Mouse (Mus musculus) CH12.LX (cell line): Measurements from ENCODE around the gene Tmem184a. TPM values are rescaled to one million over a fixed set of nuclear protein-coding genes. Genes with fewer than 3 reads are reported as not detected.

ENCODE experiments used
- DNase-seq: peaks from one replicate; pipeline ENCODE4 v3.0.0-alpha.2; 2013; ENCODE audit errors: extremely low read depth
- H3K27ac ChIP-seq: 2 replicates; pipeline ENCODE4 v1.5.1; 2012; ENCODE audit warnings: low read depth, mild to moderate bottlenecking, control low read depth, moderate library complexity; ENCODE audit not compliant: insufficient read depth
- H3K27me3 ChIP-seq: replicated peaks from 2 replicates; pipeline ENCODE3; 2012; ENCODE audit warnings: inconsistent platforms
- H3K36me3 ChIP-seq, 2 experiments: replicated peaks in 1 of 2; 2 replicates each; pipeline versions ENCODE3 to v1.6.1; 2012; ENCODE audit warnings: inconsistent platforms in 1 of 2, low read length in 1 of 2, mild to moderate bottlenecking in 1 of 2, mixed read lengths in 1 of 2, moderate library complexity in 1 of 2; ENCODE audit not compliant: control insufficient read depth in 1 of 2, insufficient read depth in 1 of 2
- H3K4me1 ChIP-seq, 2 experiments: 2 replicates each; pipeline ENCODE4 v1.6.1; 2012; ENCODE audit warnings: inconsistent platforms in 1 of 2, moderate library complexity in 1 of 2; ENCODE audit not compliant: insufficient read depth in 2 of 2, control insufficient read depth in 1 of 2
- H3K4me2 ChIP-seq: 2 replicates; pipeline ENCODE4 v1.6.1; 2012; ENCODE audit warnings: low read depth, mild to moderate bottlenecking, control low read depth; ENCODE audit not compliant: poor library complexity, insufficient read depth, severe bottlenecking
- H3K4me3 ChIP-seq, 3 experiments: fragments of 150-350 bp in 1 of 3; sonication (generic) in 1 of 3; replicated peaks in 1 of 3; 2 replicates each; pipeline versions ENCODE3 to v1.5.1; 2011 to 2012; ENCODE audit warnings: low read depth in 2 of 3, low read length in 2 of 3, mild to moderate bottlenecking in 2 of 3, moderate library complexity in 2 of 3, control low read depth in 1 of 3, improper control_type of control experiment in 1 of 3, inconsistent platforms in 1 of 3, mixed read lengths in 1 of 3; ENCODE audit not compliant: poor library complexity in 1 of 3
- H3K79me2 ChIP-seq: replicated peaks from 2 replicates; pipeline ENCODE4 v1.6.1; 2012; ENCODE audit warnings: mild to moderate bottlenecking, moderate library complexity; ENCODE audit not compliant: control insufficient read depth, poor library complexity, insufficient read depth, severe bottlenecking; ENCODE audit errors: extremely low read depth
- H3K9ac ChIP-seq: 2 replicates; pipeline ENCODE4 v1.6.1; 2012; ENCODE audit warnings: low read depth, mild to moderate bottlenecking, control low read depth, moderate library complexity; ENCODE audit not compliant: insufficient read depth
- H3K9me3 ChIP-seq: replicated peaks from 2 replicates; pipeline ENCODE3; 2012; ENCODE audit warnings: low read length, inconsistent platforms, mixed read lengths
- BHLHE40 ChIP-seq: IDR thresholded peaks from 2 replicates; pipeline ENCODE4 v1.6.1; 2011; ENCODE audit warnings: mild to moderate bottlenecking, low read depth, low read length, improper control_type of control experiment
- CHD2 ChIP-seq: IDR thresholded peaks from 2 replicates; pipeline ENCODE4 v1.6.1; 2011; ENCODE audit warnings: low read length, improper control_type of control experiment
- CTCF ChIP-seq, 2 experiments: IDR thresholded peaks in 1 of 2; conservative IDR thresholded peaks in 1 of 2; 2 replicates each; pipeline ENCODE4 v1.5.1; 2011 to 2012; ENCODE audit warnings: low read depth in 2 of 2, low read length in 2 of 2, improper control_type of control experiment in 1 of 2, inconsistent platforms in 1 of 2, mild to moderate bottlenecking in 1 of 2, moderate library complexity in 1 of 2
- E2F4 ChIP-seq: IDR thresholded peaks from 2 replicates; pipeline ENCODE4 v1.6.1; 2011; ENCODE audit warnings: low read depth, low read length, improper control_type of control experiment; ENCODE audit not compliant: insufficient replicate concordance
- ELF1 ChIP-seq: IDR thresholded peaks from 2 replicates; pipeline ENCODE4 v1.6.1; 2014; ENCODE audit warnings: low read depth, mild to moderate bottlenecking, inconsistent platforms, low read length, improper control_type of control experiment
- EP300 ChIP-seq: IDR thresholded peaks from 2 replicates; pipeline ENCODE4 v1.6.1; 2011; ENCODE audit warnings: low read length, improper control_type of control experiment
- ETS1 ChIP-seq: conservative IDR thresholded peaks from 2 replicates; pipeline ENCODE4 v1.6.1; 2012; ENCODE audit warnings: low read depth, mild to moderate bottlenecking, inconsistent platforms, low read length, improper control_type of control experiment, moderate library complexity
- HCFC1 ChIP-seq: IDR thresholded peaks from 2 replicates; pipeline ENCODE4 v1.6.1; 2012; ENCODE audit warnings: low read depth, mild to moderate bottlenecking, inconsistent platforms, low read length, improper control_type of control experiment
- IRF4 ChIP-seq: IDR thresholded peaks from 2 replicates; pipeline ENCODE4 v1.6.1; 2014; ENCODE audit warnings: low read depth, mild to moderate bottlenecking, inconsistent platforms, low read length, improper control_type of control experiment
- JUND ChIP-seq: conservative IDR thresholded peaks from 2 replicates; pipeline ENCODE4 v1.6.1; 2011; ENCODE audit warnings: low read depth, low read length, improper control_type of control experiment
- KAT2A ChIP-seq: IDR thresholded peaks from 2 replicates; pipeline ENCODE4 v1.6.1; 2012; ENCODE audit warnings: low read length, improper control_type of control experiment, inconsistent platforms; ENCODE audit not compliant: insufficient replicate concordance
- MAFK ChIP-seq: IDR thresholded peaks from 2 replicates; pipeline ENCODE4 v1.6.1; 2011; ENCODE audit warnings: low read length, improper control_type of control experiment; ENCODE audit not compliant: insufficient replicate concordance
- MXI1 ChIP-seq: IDR thresholded peaks from 2 replicates; pipeline ENCODE4 v1.6.1; 2011; ENCODE audit warnings: mild to moderate bottlenecking, low read depth, low read length, improper control_type of control experiment
- MYC ChIP-seq: IDR thresholded peaks from 2 replicates; pipeline ENCODE4 v1.6.1; 2011; ENCODE audit warnings: low read depth, mild to moderate bottlenecking, improper control_type of control experiment, low read length
- NELFE ChIP-seq: IDR thresholded peaks from 2 replicates; pipeline ENCODE4 v1.6.1; 2011; ENCODE audit warnings: low read depth, low read length, improper control_type of control experiment
- NRF1 ChIP-seq: IDR thresholded peaks from 2 replicates; pipeline ENCODE4 v1.6.1; 2014; ENCODE audit warnings: low read depth, mild to moderate bottlenecking, inconsistent platforms, low read length, improper control_type of control experiment, moderate library complexity
- POLR2AphosphoS2 ChIP-seq: IDR thresholded peaks from 2 replicates; pipeline ENCODE4 v1.6.1; 2011; ENCODE audit warnings: low read depth, low read length, improper control_type of control experiment
- RAD21 ChIP-seq: IDR thresholded peaks from 2 replicates; pipeline ENCODE4 v1.6.1; 2011; ENCODE audit warnings: low read depth, mild to moderate bottlenecking, low read length, improper control_type of control experiment, moderate library complexity
- RCOR1 ChIP-seq: conservative IDR thresholded peaks from 2 replicates; pipeline ENCODE4 v1.6.1; 2012; ENCODE audit warnings: low read depth, mild to moderate bottlenecking, inconsistent platforms, low read length, improper control_type of control experiment
- SIN3A ChIP-seq: IDR thresholded peaks from 2 replicates; pipeline ENCODE4 v1.6.1; 2012; ENCODE audit warnings: low read length, improper control_type of control experiment, inconsistent platforms
- SMC3 ChIP-seq: IDR thresholded peaks from 2 replicates; pipeline ENCODE4 v1.6.1; 2011; ENCODE audit warnings: low read depth, low read length, improper control_type of control experiment
- TBP ChIP-seq: conservative IDR thresholded peaks from 2 replicates; pipeline ENCODE4 v1.6.1; 2011; ENCODE audit warnings: low read depth, low read length, improper control_type of control experiment
- USF1 ChIP-seq: IDR thresholded peaks from 2 replicates; pipeline ENCODE4 v1.6.1; 2014; ENCODE audit warnings: low read depth, mild to moderate bottlenecking, inconsistent platforms, low read length, improper control_type of control experiment
- ZC3H11A ChIP-seq: IDR thresholded peaks from 2 replicates; pipeline ENCODE4 v1.6.1; 2012; ENCODE audit warnings: low read depth, mild to moderate bottlenecking, inconsistent platforms, low read length, improper control_type of control experiment
- ZMIZ1 ChIP-seq: IDR thresholded peaks from 2 replicates; pipeline ENCODE4 v1.6.1; 2012; ENCODE audit warnings: low read depth, mild to moderate bottlenecking, inconsistent platforms, low read length, improper control_type of control experiment
- ZNF384 ChIP-seq: IDR thresholded peaks from 2 replicates; pipeline ENCODE4 v1.6.1; 2012; ENCODE audit warnings: low read depth, low read length, improper control_type of control experiment, inconsistent platforms
- dilution Hi-C: fragments of 300-500 bp; cut with MboI; formaldehyde crosslinking; loops from 2 replicates; pipeline ENCODE4 v1.14.3; 2020; ENCODE audit warnings: low sequenced_read_pairs; ENCODE audit not compliant: extremely low pct_unique_long_range_greater_than_20kb, extremely low pct_ligation_motif_present
- in situ Hi-C: fragments of 300-500 bp; cut with MboI; formaldehyde crosslinking; loops from 3 replicates; pipeline ENCODE4 v1.14.3; 2019; ENCODE audit warnings: low sequenced_read_pairs, low pct_ligation_motif_present, low pct_unique_long_range_greater_than_20kb, mixed read lengths
- polyA plus RNA-seq: library from polyadenylated mRNA; unstranded; fragments of >175 nt; gene quantifications from 2 replicates; pipeline ENCODE4 v1.2.1, GENCODE M21; 2012; ENCODE audit warnings: low read depth; ENCODE audit not compliant: insufficient read length
- total RNA-seq, 2 experiments: library from RNA; depleted of rRNA; stranded (reverse); fragments of 300-350 nt in 1 of 2; fragments of >200 nt in 1 of 2; gene quantifications; 2 replicates each; pipeline ENCODE4 v1.2.3; 2012 to 2014

The Tmem184a gene
- total and polyA plus RNA-seq, 3 experiments, result 0.16 to 0.20 TPM; not detected in 1

GRCm38 (mm10) chr5:139791227-139792158 lies 28.2 kb downstream of the Tmem184a start, which contains the start of gene Mafk (continued):
- TF ChIP-seq ETS1 (peak; percentile 4; the same call in 1 of the 2 replicates), IRF4 (no peak; the same call in 1 of the 2 replicates), ZNF384 (no peak), NRF1 (no peak; the same call in 1 of the 2 replicates), NELFE (peak; percentile 87), KAT2A (no peak), E2F4 (no peak), SMC3 (no peak), ZMIZ1 (peak; percentile 74; the same call in 1 of the 2 replicates), MAFK (no peak), TBP (0 out of 2 replicates have a peak, but pooled peaks have one; percentile 18), POLR2AphosphoS2 (peak; percentile 61; the same call in 1 of the 2 replicates)
- TF ChIP-seq, all 38 proteins: peak for 15

GRCm38 (mm10) chr5:139789466-139789865 lies 30.3 kb downstream of the Tmem184a start:
- no peak overlapping the region for H3K27ac ChIP-seq
- dilution Hi-C loops, result no loop called here

GRCm38 (mm10) chr5:139781406-139781805 lies 38.3 kb downstream of the Tmem184a start:
- Histone ChIP-seq H3K36me3 (no peaks in the 10 kb centered on the region), H3K79me2 (no peaks in the 10 kb centered on the region), H3K4me2 (no peak overlapping the region), H3K9me3 (no peaks in the 10 kb centered on the region), H3K27ac (no peak overlapping the region), H3K4me1 (peaks cover 9 to 14% of the 10 kb centered on the region in 2 experiments), H3K27me3 (peaks cover 23% of the 10 kb centered on the region)
- in situ Hi-C loops, result no loop called here
- TF ChIP-seq EP300, result no peak
- no peak for TF ChIP-seq CHD2
- no peak for TF ChIP-seq RCOR1
- TF ChIP-seq BHLHE40, result no peak
- no peak for TF ChIP-seq MXI1
- no peak for TF ChIP-seq RAD21
- no peak for TF ChIP-seq USF1
- no peak for TF ChIP-seq IRF4
- no peak for TF ChIP-seq SIN3A
- TF ChIP-seq ZMIZ1, result no peak
- no peak for TF ChIP-seq HCFC1
- no peak for TF ChIP-seq JUND
- TF ChIP-seq E2F4, result no peak
- no peak for TF ChIP-seq NRF1
- no peak for TF ChIP-seq KAT2A
- no peak for TF ChIP-seq ZC3H11A
- no peak for TF ChIP-seq ELF1
- no peak for TF ChIP-seq MYC
- no peak for TF ChIP-seq MAFK
- TF ChIP-seq, all 38 proteins: peak for 0
- Histone ChIP-seq H3K4me3 (no peak overlapping the region), H3K9ac (no peak overlapping the region)
- no peak for DNase-seq
- dilution Hi-C loops, result no loop called here

More at GRCm38 (mm10) chr5:139789466-139789865, 30.3 kb downstream of the Tmem184a start:
- Histone ChIP-seq H3K4me3 (no peak overlapping the region), H3K4me2 (no peak overlapping the region), H3K27me3 (peaks cover 24% of the 10 kb centered on the region), H3K9ac (no peak overlapping the region), H3K9me3 (no peaks in the 10 kb centered on the region), H3K79me2 (peaks cover 20% of the 10 kb centered on the region), H3K4me1 (peaks cover 23 to 30% of the 10 kb centered on the region in 2 experiments), H3K36me3 (peaks cover 0 to 9% of the 10 kb centered on the region in 2 experiments)
- peak in 1 of 2 experiments; percentile 44; a peak in 2 of 4 replicates for TF ChIP-seq CTCF (conservative IDR thresholded peaks at IDR 0.05 in 1 of 2, IDR thresholded peaks at IDR 0.05 in 1 of 2; ENCODE audit: low read depth in 2 of 2, low read length in 2 of 2)
- TF ChIP-seq SIN3A, result no peak
- TF ChIP-seq MYC, result no peak
- TF ChIP-seq RCOR1, result no peak
- no peak for TF ChIP-seq MXI1
- in situ Hi-C loops, result no loop called here
- DNase-seq, result no peak
